Mouse (Mus musculus) T-helper 17 cell (primary cell): ENCODE measurements around the gene Slc13a4.

Source experiments
- in situ Hi-C, 2 experiments: fragments of 300-600 bp; cut with MboI, MseI; formaldehyde crosslinking; loops; 1 replicate in 1 of 2; 2 replicates in 1 of 2; pipeline ENCODE4 v1.15.1; 2025; ENCODE audit warnings: high pct_unique_total_duplicates in 2 of 2

The Slc13a4 gene

GRCm38 (mm10) chr6:35303355-35303900, 4.5 kb downstream of the Slc13a4 start:
- in situ Hi-C loops = no loop called here

GRCm38 (mm10) chr6:35302581-35302980, 5.3 kb downstream of the Slc13a4 start:
- in situ Hi-C loops = no loop called here

GRCm38 (mm10) chr6:35298323-35298722, 9.6 kb downstream of the Slc13a4 start:
- in situ Hi-C loops = loop anchor here in 1 of 2 experiments (5.0 kb wide), 1 partner anchor 79 kb away; no protein-coding TSS in a partner anchor

- in situ Hi-C loops = loop anchor here in 1 of 2 experiments (5.0 kb wide), 1 partner anchor 80 kb away; no protein-coding TSS in a partner anchor
Observed at GRCm38 (mm10) chr6:35297516-35298227, 10.3 kb downstream of the Slc13a4 start.

GRCm38 (mm10) chr6:35297001-35297400, 10.9 kb downstream of the Slc13a4 start:
- in situ Hi-C loops = loop anchor here in 1 of 2 experiments (5.0 kb wide), 1 partner anchor 80 kb away; no protein-coding TSS in a partner anchor

- in situ Hi-C loops = loop anchor here in 1 of 2 experiments (5.0 kb wide), 1 partner anchor 82 kb away; no protein-coding TSS in a partner anchor
Observed at GRCm38 (mm10) chr6:35294964-35295363, 13.0 kb downstream of the Slc13a4 start.

GRCm38 (mm10) chr6:35289676-35290075, 18.3 kb downstream of the Slc13a4 start:
- in situ Hi-C loops = no loop called here

- in situ Hi-C loops = no loop called here
Observed at GRCm38 (mm10) chr6:35288920-35289319, 19.0 kb downstream of the Slc13a4 start.

GRCm38 (mm10) chr6:35288114-35288761, 19.7 kb downstream of the Slc13a4 start:
- in situ Hi-C loops = no loop called here

GRCm38 (mm10) chr6:35279306-35279705, 28.6 kb downstream of the Slc13a4 start:
- in situ Hi-C loops = loop anchor here in 1 of 2 experiments (5.0 kb wide), 1 partner anchor 93 kb away; no protein-coding TSS in a partner anchor

- in situ Hi-C loops = loop anchor here in 1 of 2 experiments (5.0 kb wide), 1 partner anchor 94 kb away; no protein-coding TSS in a partner anchor
Observed at GRCm38 (mm10) chr6:35277903-35278587, 29.9 kb downstream of the Slc13a4 start.

GRCm38 (mm10) chr6:35273391-35274082, 34.4 kb downstream of the Slc13a4 start:
- in situ Hi-C loops = loop anchor here in 1 of 2 experiments (25.0 kb wide), 1 partner anchor 264 kb away; the partner anchor contains the start of gene Mtpn

- in situ Hi-C loops = loop anchor here in 1 of 2 experiments (25.0 kb wide), 1 partner anchor 265 kb away; the partner anchor contains the start of gene Mtpn
Observed at GRCm38 (mm10) chr6:35271868-35272765, 35.8 kb downstream of the Slc13a4 start.

GRCm38 (mm10) chr6:35271094-35271855, 36.7 kb downstream of the Slc13a4 start:
- in situ Hi-C loops = loop anchor here in 1 of 2 experiments (25.0 kb wide), 1 partner anchor 266 kb away; the partner anchor contains the start of gene Mtpn

- in situ Hi-C loops = loop anchor here in 1 of 2 experiments (25.0 kb wide), 1 partner anchor 268 kb away; the partner anchor contains the start of gene Mtpn
Observed at GRCm38 (mm10) chr6:35269643-35270042, 38.3 kb downstream of the Slc13a4 start.

- in situ Hi-C loops = loop anchor here in 1 of 2 experiments (25.0 kb wide), 1 partner anchor 269 kb away; the partner anchor contains the start of gene Mtpn
Observed at GRCm38 (mm10) chr6:35268711-35269110, 39.2 kb downstream of the Slc13a4 start.

GRCm38 (mm10) chr6:35265580-35266278, 42.2 kb downstream of the Slc13a4 start:
- in situ Hi-C loops = loop anchor here in 1 of 2 experiments (25.0 kb wide), 1 partner anchor 272 kb away; the partner anchor contains the start of gene Mtpn

GRCm38 (mm10) chr6:35260531-35260930, 47.4 kb downstream of the Slc13a4 start:
- in situ Hi-C loops = loop anchor here in 1 of 2 experiments (25.0 kb wide), 1 partner anchor 277 kb away; the partner anchor contains the start of gene Mtpn
